Mouse (Mus musculus): ENCODE results near the gene Ncoa7.

DNA sequence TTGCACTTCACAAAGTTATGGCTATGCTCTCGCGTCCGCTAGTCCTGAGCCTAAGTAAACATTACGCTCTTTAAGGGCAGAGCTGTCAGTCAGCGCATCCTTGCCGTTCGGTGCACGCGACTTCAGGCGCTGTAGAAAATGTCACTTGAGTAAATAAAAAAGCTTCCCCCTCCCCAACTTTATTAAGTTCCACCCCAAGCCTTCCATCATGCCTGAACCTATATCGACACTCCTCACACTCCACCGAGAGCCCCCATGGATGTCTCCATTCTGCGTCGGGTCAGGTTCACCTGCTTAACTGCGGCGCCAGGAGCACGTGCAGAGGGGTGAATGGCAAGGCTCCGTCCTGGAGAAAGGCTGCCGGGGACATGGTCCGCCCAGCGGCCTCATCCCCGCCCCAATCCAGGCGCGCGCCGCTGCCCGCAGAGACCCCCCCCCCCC lies 203.0 kb downstream of the Ncoa7 start:
- TF ChIP-seq CTCF (IDR thresholded peaks at IDR 0.05; ENCODE audit: low read depth) = no peak
- no peak for TF ChIP-seq EP300 (IDR thresholded peaks at IDR 0.05; ENCODE audit: low read depth)

All from heart, postnatal 0 days (tissue).